Comparison of ENCODE assay signal across 12 mouse cellular contexts in genomic region chr1:135369415-135369814, GRCm38 (mm10). TPM values are rescaled to one million over a fixed set of nuclear protein-coding genes. Genes with fewer than 3 reads are reported as not detected.
A peak's percentile ranks its signal among the peaks of the same experiment; 100 is the strongest.
DNase-seq lines count a peak whose midpoint lies in the region; ATAC-seq lines count a peak whose summit lies in the region.
"Had no signal": no experiment of that assay in that cellular context is flagged by ENCODE, and none has a peak within 500 bp of the region (broad histone marks: within the 10 kb centered on the region; RNA-seq: fewer than 3 reads in every experiment).

No protein-coding gene starts in this region.

- H3K9ac ChIP-seq in embryonic facial prominence, embryonic 14.5 days (ENCODE audit: low read depth, low read length) = no peak overlapping the region
- H3K9ac ChIP-seq in hindbrain, embryonic 15.5 days = no peak overlapping the region
- H3K9ac ChIP-seq in hindbrain, embryonic 14.5 days = no peak overlapping the region
- H3K9ac ChIP-seq in midbrain, embryonic 13.5 days (replicated peaks) = no peak overlapping the region
- no peak overlapping the region for H3K9ac ChIP-seq in neural tube, embryonic 13.5 days
- H3K9ac ChIP-seq: liver, embryonic 14.5 days had no signal

- no peak for DNase-seq in embryonic facial prominence, embryonic 14.5 days (ENCODE audit: low spot score)
- DNase-seq in embryonic facial prominence, embryonic 10.5 days (ENCODE audit: low spot score) = no peak
- no peak for DNase-seq in hindbrain, embryonic 14.5 days (ENCODE audit: low spot score)
- no peak for DNase-seq in midbrain, embryonic 10.5 days (ENCODE audit: low spot score)
- DNase-seq in layer of hippocampus, adult 8-10 months (ENCODE audit: low spot score in 2 of 2) = no peak
- DNase-seq: thymus, postnatal 25 days had no signal

- no peaks in the 10 kb centered on the region for H3K36me3 ChIP-seq in embryonic facial prominence, embryonic 14.5 days (ENCODE audit: control insufficient read depth, insufficient read depth, low read length)
- peaks cover 22% of the 10 kb centered on the region; the same call in 1 of the 2 replicates for H3K36me3 ChIP-seq in embryonic facial prominence, embryonic 10.5 days (replicated peaks)
- H3K36me3 ChIP-seq in hindbrain, embryonic 15.5 days = no peaks in the 10 kb centered on the region
- H3K36me3 ChIP-seq in hindbrain, embryonic 14.5 days (replicated peaks; ENCODE audit: control insufficient read depth, insufficient read depth) = no peaks in the 10 kb centered on the region
- peaks cover 15% of the 10 kb centered on the region for H3K36me3 ChIP-seq in midbrain, embryonic 10.5 days
- H3K36me3 ChIP-seq in midbrain, embryonic 13.5 days = no peaks in the 10 kb centered on the region
- H3K36me3 ChIP-seq in neural tube, embryonic 13.5 days = no peaks in the 10 kb centered on the region
- H3K36me3 ChIP-seq: heart, embryonic 13.5 days had no signal

- 69% methylated on average over 5 of the region's 5 CpGs for WGBS in embryonic facial prominence, embryonic 14.5 days
- 81% methylated on average over 5 of the region's 5 CpGs for WGBS in embryonic facial prominence, embryonic 10.5 days
- WGBS in hindbrain, embryonic 15.5 days = 79% methylated on average over 5 of the region's 5 CpGs
- 82% methylated on average over 5 of the region's 5 CpGs for WGBS in hindbrain, embryonic 14.5 days
- WGBS in midbrain, embryonic 10.5 days = 84% methylated on average over 5 of the region's 5 CpGs
- WGBS in midbrain, embryonic 13.5 days = 86% methylated on average over 5 of the region's 5 CpGs
- 80% methylated on average over 5 of the region's 5 CpGs for WGBS in neural tube, embryonic 13.5 days

- no peaks in the 10 kb centered on the region for H3K9me3 ChIP-seq in embryonic facial prominence, embryonic 14.5 days (ENCODE audit: control insufficient read depth, low read length)
- no peaks in the 10 kb centered on the region for H3K9me3 ChIP-seq in embryonic facial prominence, embryonic 10.5 days
- no peaks in the 10 kb centered on the region for H3K9me3 ChIP-seq in hindbrain, embryonic 15.5 days
- H3K9me3 ChIP-seq in hindbrain, embryonic 14.5 days (ENCODE audit: control insufficient read depth, low read length) = no peaks in the 10 kb centered on the region
- no peaks in the 10 kb centered on the region for H3K9me3 ChIP-seq in midbrain, embryonic 10.5 days (replicated peaks)
- H3K9me3 ChIP-seq in midbrain, embryonic 13.5 days = no peaks in the 10 kb centered on the region
- H3K9me3 ChIP-seq in neural tube, embryonic 13.5 days = no peaks in the 10 kb centered on the region
- H3K9me3 ChIP-seq: heart, embryonic 13.5 days had no signal

- H3K4me2 ChIP-seq in embryonic facial prominence, embryonic 14.5 days (ENCODE audit: low read depth, low read length) = peak overlapping the region; percentile 95
- peak overlapping the region; percentile 97 for H3K4me2 ChIP-seq in hindbrain, embryonic 15.5 days
- H3K4me2 ChIP-seq in hindbrain, embryonic 14.5 days (replicated peaks) = no peak overlapping the region
- H3K4me2 ChIP-seq in midbrain, embryonic 13.5 days (replicated peaks) = no peak overlapping the region; the same call in 1 of the 2 replicates
- peak overlapping the region; percentile 88; the same call in 1 of the 2 replicates for H3K4me2 ChIP-seq in neural tube, embryonic 13.5 days

- H3K4me1 ChIP-seq in embryonic facial prominence, embryonic 14.5 days (ENCODE audit: control insufficient read depth, insufficient read depth, low read length) = peaks cover 7% of the 10 kb centered on the region; the same call in 1 of the 2 replicates
- peaks cover 50% of the 10 kb centered on the region for H3K4me1 ChIP-seq in embryonic facial prominence, embryonic 10.5 days
- H3K4me1 ChIP-seq in hindbrain, embryonic 15.5 days (replicated peaks) = peaks cover 48% of the 10 kb centered on the region
- H3K4me1 ChIP-seq in hindbrain, embryonic 14.5 days (replicated peaks; ENCODE audit: control insufficient read depth, insufficient read depth, low read length) = peaks cover 27% of the 10 kb centered on the region
- H3K4me1 ChIP-seq in midbrain, embryonic 10.5 days = peaks cover 48% of the 10 kb centered on the region
- H3K4me1 ChIP-seq in midbrain, embryonic 13.5 days (replicated peaks) = peaks cover 55% of the 10 kb centered on the region
- peaks cover 53% of the 10 kb centered on the region for H3K4me1 ChIP-seq in neural tube, embryonic 13.5 days (replicated peaks)

- no peak overlapping the region for H3K27ac ChIP-seq in embryonic facial prominence, embryonic 14.5 days (replicated peaks; ENCODE audit: low read depth, low read length)
- H3K27ac ChIP-seq in embryonic facial prominence, embryonic 10.5 days (replicated peaks) = no peak overlapping the region
- H3K27ac ChIP-seq in hindbrain, embryonic 15.5 days (replicated peaks) = no peak overlapping the region
- no peak overlapping the region for H3K27ac ChIP-seq in hindbrain, embryonic 14.5 days
- H3K27ac ChIP-seq in midbrain, embryonic 10.5 days (replicated peaks) = no peak overlapping the region
- H3K27ac ChIP-seq in midbrain, embryonic 13.5 days = no peak overlapping the region
- no peak overlapping the region for H3K27ac ChIP-seq in neural tube, embryonic 13.5 days (replicated peaks)
- H3K27ac ChIP-seq: heart, embryonic 13.5 days; liver, embryonic 14.5 days had no signal

- H3K27me3 ChIP-seq in embryonic facial prominence, embryonic 14.5 days (replicated peaks; ENCODE audit: control insufficient read depth, insufficient read depth, low read length) = no peaks in the 10 kb centered on the region
- peaks cover 15% of the 10 kb centered on the region for H3K27me3 ChIP-seq in embryonic facial prominence, embryonic 10.5 days (replicated peaks; ENCODE audit: low read depth, poor library complexity, severe bottlenecking)
- no peaks in the 10 kb centered on the region for H3K27me3 ChIP-seq in hindbrain, embryonic 15.5 days
- no peaks in the 10 kb centered on the region for H3K27me3 ChIP-seq in hindbrain, embryonic 14.5 days (ENCODE audit: control insufficient read depth, insufficient read depth, low read length)
- peaks cover 16% of the 10 kb centered on the region for H3K27me3 ChIP-seq in midbrain, embryonic 10.5 days (ENCODE audit: low read depth, poor library complexity, severe bottlenecking)
- H3K27me3 ChIP-seq in midbrain, embryonic 13.5 days = no peaks in the 10 kb centered on the region
- H3K27me3 ChIP-seq in neural tube, embryonic 13.5 days = no peaks in the 10 kb centered on the region

- no peak for ATAC-seq in embryonic facial prominence, embryonic 14.5 days (ENCODE audit: low read depth)
- ATAC-seq in hindbrain, embryonic 15.5 days (ENCODE audit: low FRiP score, low read depth) = no peak
- ATAC-seq in hindbrain, embryonic 14.5 days (ENCODE audit: low FRiP score) = no peak
- no peak for ATAC-seq in midbrain, embryonic 13.5 days
- no peak for ATAC-seq in neural tube, embryonic 13.5 days (ENCODE audit: low read depth)

- H3K4me3 ChIP-seq in embryonic facial prominence, embryonic 14.5 days (ENCODE audit: low read depth, low read length) = no peak overlapping the region
- no peak overlapping the region for H3K4me3 ChIP-seq in embryonic facial prominence, embryonic 10.5 days
- H3K4me3 ChIP-seq in hindbrain, embryonic 15.5 days = no peak overlapping the region
- H3K4me3 ChIP-seq in hindbrain, embryonic 14.5 days (replicated peaks; ENCODE audit: low read length) = no peak overlapping the region
- 0 out of 2 replicates have a peak overlapping the region, but pooled peaks have one; percentile 59 for H3K4me3 ChIP-seq in midbrain, embryonic 10.5 days
- no peak overlapping the region for H3K4me3 ChIP-seq in midbrain, embryonic 13.5 days (replicated peaks)
- H3K4me3 ChIP-seq in neural tube, embryonic 13.5 days = no peak overlapping the region

RNA-seq across cellular contexts. Expression of gene Shisa4, which starts 5.6 kb away (rescaled TPM):
- polyA plus RNA-seq in embryonic facial prominence, embryonic 14.5 days (2014; fragmentation: Nextera tagmentation; extraction: Ambion mirVana) = 25.2 and 25.6 TPM in 2 replicates
- polyA plus RNA-seq in embryonic facial prominence, embryonic 10.5 days (2016; fragmentation: Nextera tagmentation; extraction: Ambion mirVana) = 53.5 and 55.9 TPM in 2 replicates
- 116 and 126 TPM in 2 replicates for polyA plus RNA-seq in hindbrain, embryonic 15.5 days (2015; fragmentation: Nextera tagmentation; extraction: Ambion mirVana)
- polyA plus RNA-seq in hindbrain, embryonic 14.5 days (2014; fragmentation: Nextera tagmentation; extraction: Ambion mirVana) = 65.6 and 79.8 TPM in 2 replicates
- 66.3 and 81.3 TPM in 2 replicates for polyA plus RNA-seq in midbrain, embryonic 10.5 days (2016; fragmentation: Nextera tagmentation; extraction: Ambion mirVana)
- 83.7 and 84.8 TPM in 2 replicates for polyA plus RNA-seq in midbrain, embryonic 13.5 days (2015; fragmentation: Nextera tagmentation; extraction: Ambion mirVana)
- 81.8 and 95.4 TPM in 2 replicates for polyA plus RNA-seq in neural tube, embryonic 13.5 days (2015; fragmentation: Nextera tagmentation; extraction: Ambion mirVana)
- total RNA-seq in layer of hippocampus, adult 8-10 months (2022) = 100 to 1,000 TPM; 108 to 137 (median 121) TPM
- total RNA-seq: MEL had no signal

RNA-seq across cellular contexts. Expression of gene Lmod1, which starts 44.8 kb away (rescaled TPM):
- 1.0 and 1.4 TPM in 2 replicates for polyA plus RNA-seq in embryonic facial prominence, embryonic 14.5 days (2014; fragmentation: Nextera tagmentation; extraction: Ambion mirVana)
- polyA plus RNA-seq in embryonic facial prominence, embryonic 10.5 days (2016; fragmentation: Nextera tagmentation; extraction: Ambion mirVana) = 0.31 and 0.33 TPM in 2 replicates
- polyA plus RNA-seq in hindbrain, embryonic 15.5 days (2015; fragmentation: Nextera tagmentation; extraction: Ambion mirVana) = 0.35 and 0.47 TPM in 2 replicates
- polyA plus RNA-seq in hindbrain, embryonic 14.5 days (2014; fragmentation: Nextera tagmentation; extraction: Ambion mirVana) = 0.33 and 0.43 TPM in 2 replicates
- polyA plus RNA-seq in midbrain, embryonic 10.5 days (2016; fragmentation: Nextera tagmentation; extraction: Ambion mirVana) = 0.46 and 0.62 TPM in 2 replicates
- polyA plus RNA-seq in midbrain, embryonic 13.5 days (2015; fragmentation: Nextera tagmentation; extraction: Ambion mirVana) = 0.36 and 0.57 TPM in 2 replicates
- 0.31 and 0.33 TPM in 2 replicates for polyA plus RNA-seq in neural tube, embryonic 13.5 days (2015; fragmentation: Nextera tagmentation; extraction: Ambion mirVana)
- under 1 TPM; 0.70 to 0.96 (median 0.75) TPM for total RNA-seq in layer of hippocampus, adult 8-10 months (2022)
- total RNA-seq: MEL had no signal

RNA-seq across cellular contexts. Expression of gene Timm17a, which starts 55.8 kb away (rescaled TPM):
- polyA plus RNA-seq in embryonic facial prominence, embryonic 14.5 days (2014; fragmentation: Nextera tagmentation; extraction: Ambion mirVana) = 215 and 224 TPM in 2 replicates
- 213 and 215 TPM in 2 replicates for polyA plus RNA-seq in embryonic facial prominence, embryonic 10.5 days (2016; fragmentation: Nextera tagmentation; extraction: Ambion mirVana)
- 159 and 171 TPM in 2 replicates for polyA plus RNA-seq in hindbrain, embryonic 15.5 days (2015; fragmentation: Nextera tagmentation; extraction: Ambion mirVana)
- 172 and 176 TPM in 2 replicates for polyA plus RNA-seq in hindbrain, embryonic 14.5 days (2014; fragmentation: Nextera tagmentation; extraction: Ambion mirVana)
- 192 and 200 TPM in 2 replicates for polyA plus RNA-seq in midbrain, embryonic 10.5 days (2016; fragmentation: Nextera tagmentation; extraction: Ambion mirVana)
- polyA plus RNA-seq in midbrain, embryonic 13.5 days (2015; fragmentation: Nextera tagmentation; extraction: Ambion mirVana) = 155 and 161 TPM in 2 replicates
- 160 and 166 TPM in 2 replicates for polyA plus RNA-seq in neural tube, embryonic 13.5 days (2015; fragmentation: Nextera tagmentation; extraction: Ambion mirVana)
- total RNA-seq in layer of hippocampus, adult 8-10 months (2022) = 100 to 1,000 TPM; 164 to 196 (median 187) TPM

Comparison
In these comparisons a context has a peak if more than half of its experiments do, and no peak if none do; other contexts are left out.
1. H3K4me2 ChIP-seq: peak in embryonic facial prominence, embryonic 14.5 days (single experiment), hindbrain, embryonic 15.5 days (single experiment) and neural tube, embryonic 13.5 days (single experiment); none in hindbrain, embryonic 14.5 days (single experiment) and midbrain, embryonic 13.5 days (single experiment).